Mouse (Mus musculus) liver, postnatal 0 days (tissue): Measurements from ENCODE around the gene Tor1b.

Source experiments
- CTCF ChIP-seq: sonication (generic); IDR thresholded peaks from 2 replicates; pipeline ENCODE4 v1.5.1; 2016; ENCODE audit warnings: antibody characterized with exemption, low read depth
- EP300 ChIP-seq: IDR thresholded peaks from 2 replicates; pipeline ENCODE4 v1.6.1; 2016; ENCODE audit warnings: antibody characterized with exemption, low read depth, mild to moderate bottlenecking

- TF ChIP-seq EP300, result no peak
- TF ChIP-seq CTCF, result no peak
These were observed 37.5 kb downstream of the Tor1b start for GRCm38 (mm10) chr2:30990221-30990620.
